Mouse (Mus musculus) hindbrain, embryonic 11.5 days (tissue): ENCODE results near the gene Mill2. TPM values are rescaled to one million over a fixed set of nuclear protein-coding genes. Genes with fewer than 3 reads are reported as not detected.

Source experiments
- ATAC-seq: fragments of 200-750 bp; cut with Nextera tagmentation; 2 replicates; pipeline ENCODE4 v1.8.0; 2017; ENCODE audit warnings: mild to moderate bottlenecking, moderate TSS enrichment, moderate library complexity; ENCODE audit not compliant: low FRiP score
- DNase-seq: peaks from one replicate; pipeline ENCODE4 v3.0.0-alpha.2; 2015; ENCODE audit warnings: low spot score
- H3K27ac ChIP-seq: fragments of 300-500 bp; sonication (generic); 2 replicates; pipeline ENCODE4 v1.5.1; 2014; ENCODE audit warnings: mild to moderate bottlenecking, low read depth, low read length
- H3K27me3 ChIP-seq: fragments of 300-500 bp; sonication (generic); 2 replicates; pipeline ENCODE4 v1.6.1; 2014; ENCODE audit warnings: mild to moderate bottlenecking, low read length, moderate library complexity, mixed read lengths; ENCODE audit not compliant: control insufficient read depth, insufficient read depth
- H3K36me3 ChIP-seq: fragments of 300-500 bp; sonication (generic); 2 replicates; pipeline ENCODE4 v1.6.1; 2014; ENCODE audit warnings: mild to moderate bottlenecking, low read length, moderate library complexity, mixed read lengths; ENCODE audit not compliant: control insufficient read depth, insufficient read depth
- H3K4me1 ChIP-seq: fragments of 300-500 bp; sonication (generic); replicated peaks from 2 replicates; pipeline ENCODE4 v1.6.1; 2014; ENCODE audit warnings: low read length, mixed read lengths; ENCODE audit not compliant: control insufficient read depth, insufficient read depth
- H3K4me2 ChIP-seq: fragments of 300-500 bp; sonication (generic); replicated peaks from 2 replicates; pipeline ENCODE4 v1.6.1; 2014; ENCODE audit warnings: mild to moderate bottlenecking, low read depth, low read length
- H3K4me3 ChIP-seq: fragments of 300-500 bp; sonication (generic); 2 replicates; pipeline ENCODE4 v1.5.1; 2014; ENCODE audit warnings: low read depth, low read length
- H3K9ac ChIP-seq: fragments of 300-500 bp; sonication (generic); 2 replicates; pipeline ENCODE4 v1.6.1; 2014; ENCODE audit warnings: low read depth, low read length
- H3K9me3 ChIP-seq: fragments of 300-500 bp; sonication (generic); 2 replicates; pipeline ENCODE4 v1.6.1; 2016; ENCODE audit warnings: low read length; ENCODE audit not compliant: control insufficient read depth
- WGBS: fragments of 180-500 bp; shearing (Covaris S2); extraction: QIAGEN DNeasy Blood & Tissue Kit; methylation state at CpG from one replicate; pipeline ENCODE4 v1.1.7; 2014; 5-methylcytosine and 5-hydroxymethylcytosine counted together
- polyA plus RNA-seq: library from polyadenylated mRNA; unstranded; fragments of >200 nt; fragmentation: Nextera tagmentation; extraction: Ambion mirVana; gene quantifications from 2 replicates; pipeline ENCODE4 v1.2.1, GENCODE M21; 2014

The Mill2 gene
- polyA plus RNA-seq, 1 experiment from 2014 or later = 0.48 TPM

DNA sequence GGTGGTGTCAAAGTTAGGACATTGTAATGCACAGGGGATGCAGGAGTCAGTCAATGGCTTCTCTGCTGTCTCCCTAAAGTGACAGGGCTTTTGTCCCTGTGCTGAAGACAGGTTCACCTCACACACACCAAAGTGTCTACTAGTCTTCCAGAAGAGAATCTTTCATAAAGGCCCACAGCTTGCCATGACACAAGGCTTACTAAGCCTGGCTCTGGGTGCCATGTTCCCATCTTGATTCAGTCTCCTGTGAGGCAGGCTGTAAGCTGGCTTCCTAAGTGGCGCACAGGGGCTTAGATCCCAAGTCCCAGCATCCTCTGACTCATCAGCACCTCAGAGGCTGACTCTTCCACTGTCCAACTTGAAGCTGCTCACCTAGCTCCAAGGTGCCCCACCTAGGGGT, 47.2 kb downstream of the Mill2 start:
- H3K27ac ChIP-seq = no peak overlapping the region
- no peaks in the 10 kb centered on the region for H3K9me3 ChIP-seq
- H3K27me3 ChIP-seq = no peaks in the 10 kb centered on the region
- H3K9ac ChIP-seq = no peak overlapping the region
- DNase-seq (no peak), ATAC-seq (no peak)
- H3K4me1 ChIP-seq = no peaks in the 10 kb centered on the region
- 94% methylated on average over 1 of the region's 1 CpGs for WGBS
- no peak overlapping the region for H3K4me3 ChIP-seq
- no peaks in the 10 kb centered on the region for H3K36me3 ChIP-seq
- H3K4me2 ChIP-seq = no peak overlapping the region

- Histone ChIP-seq H3K4me1 (peaks cover 5% of the 10 kb centered on the region; the same call in 1 of the 2 replicates), H3K4me2 (no peak overlapping the region), H3K4me3 (no peak overlapping the region), H3K27ac (no peak overlapping the region), H3K9ac (no peak overlapping the region), H3K36me3 (no peaks in the 10 kb centered on the region), H3K9me3 (no peaks in the 10 kb centered on the region), H3K27me3 (peaks cover 7% of the 10 kb centered on the region; the same call in 1 of the 2 replicates)
- no peak for DNase-seq
- WGBS = 91% methylated on average over 8 of the region's 8 CpGs
- ATAC-seq = no peak
These were observed 51.1 kb downstream of the Mill2 start for GRCm38 (mm10) chr7:18890848-18891247.

DNA sequence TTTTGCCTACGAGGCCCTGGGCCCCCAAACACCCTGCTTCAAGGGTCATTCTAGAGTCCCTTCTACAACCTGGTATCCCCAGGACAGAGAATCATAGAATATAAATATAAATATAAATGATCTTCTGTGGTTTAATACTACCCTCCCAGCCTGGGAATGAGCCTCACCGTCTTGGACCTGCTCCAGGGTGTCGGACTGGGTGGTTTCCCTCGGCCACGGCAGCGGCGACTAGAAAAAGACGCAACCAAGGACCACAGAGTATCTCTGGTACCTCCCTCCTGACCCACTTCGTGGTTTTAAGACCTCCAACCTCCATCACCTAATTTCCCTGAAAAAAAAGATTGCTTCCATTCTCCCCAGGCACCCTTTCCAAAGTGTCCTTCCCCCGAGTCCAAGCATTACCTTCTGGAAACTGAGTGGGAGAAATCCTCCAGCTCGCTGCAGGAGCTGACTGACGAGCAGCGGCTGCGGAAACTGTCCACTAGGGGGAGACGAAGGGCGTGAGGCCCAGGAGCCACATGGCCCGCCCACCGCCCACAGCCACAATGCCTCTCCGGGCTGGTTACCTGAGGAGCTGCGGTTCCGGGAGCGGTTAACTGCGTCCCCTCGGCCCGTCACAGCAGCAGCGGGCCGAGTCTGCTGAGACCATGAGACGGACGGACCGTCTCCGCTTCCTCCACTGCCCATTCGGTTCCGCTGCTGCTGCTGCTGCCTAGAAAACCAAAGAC, 52.3 kb downstream of the Mill2 start:
- no peaks in the 10 kb centered on the region for H3K9me3 ChIP-seq
- DNase-seq = peak; percentile 94
- 21% methylated on average over 33 of the region's 33 CpGs for WGBS
- peak overlapping the region; percentile 52 for H3K4me2 ChIP-seq
- peak overlapping the region; percentile 30 for H3K4me3 ChIP-seq
- peaks cover 5% of the 10 kb centered on the region; the same call in 1 of the 2 replicates for H3K4me1 ChIP-seq
- H3K27me3 ChIP-seq = peaks cover 7% of the 10 kb centered on the region; the same call in 1 of the 2 replicates
- peak; percentile 42 for ATAC-seq
- H3K36me3 ChIP-seq = no peaks in the 10 kb centered on the region
- no peak overlapping the region for H3K27ac ChIP-seq
- H3K9ac ChIP-seq = no peak overlapping the region; the same call in 1 of the 2 replicates

DNA sequence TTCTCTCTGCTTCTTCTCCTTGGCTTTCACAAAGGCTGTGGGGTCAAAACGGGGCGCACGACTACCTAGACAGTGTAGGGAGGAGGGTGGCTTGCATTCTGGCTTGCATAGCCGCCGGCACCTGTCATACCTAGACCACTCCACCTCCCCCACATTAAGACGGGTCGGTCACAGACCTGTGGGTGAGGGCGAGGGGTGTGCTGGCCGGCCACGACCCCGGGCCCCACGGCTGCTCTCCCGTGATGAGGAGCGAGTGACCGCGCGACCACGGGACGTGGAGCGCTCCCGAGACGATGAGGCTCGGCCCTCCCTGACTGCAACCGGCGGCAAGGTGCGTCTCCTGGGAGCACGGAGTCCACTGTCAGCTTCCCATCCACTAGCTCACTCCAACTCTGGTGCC, 53.2 kb downstream of the Mill2 start:
- Histone ChIP-seq H3K36me3 (no peaks in the 10 kb centered on the region), H3K27ac (no peak overlapping the region), H3K4me2 (peak overlapping the region; percentile 52; the same call in 1 of the 2 replicates), H3K27me3 (peaks cover 7% of the 10 kb centered on the region; the same call in 1 of the 2 replicates), H3K4me3 (0 out of 2 replicates have a peak overlapping the region, but pooled peaks have one; percentile 4), H3K9ac (no peak overlapping the region), H3K4me1 (peaks cover 5% of the 10 kb centered on the region; the same call in 1 of the 2 replicates), H3K9me3 (no peaks in the 10 kb centered on the region)
- DNase-seq (no peak), ATAC-seq (peak; percentile 28)
- 31% methylated on average over 27 of the region's 27 CpGs for WGBS

- 2% methylated on average over 41 of the region's 41 CpGs for WGBS
- Histone ChIP-seq H3K4me1 (peaks cover 5% of the 10 kb centered on the region; the same call in 1 of the 2 replicates), H3K27me3 (peaks cover 7% of the 10 kb centered on the region; the same call in 1 of the 2 replicates), H3K4me3 (peak overlapping the region; percentile 30), H3K9ac (peak overlapping the region; percentile 50), H3K4me2 (peak overlapping the region; percentile 65), H3K36me3 (no peaks in the 10 kb centered on the region), H3K9me3 (no peaks in the 10 kb centered on the region), H3K27ac (no peak overlapping the region)
- DNase-seq (peak; percentile 69), ATAC-seq (peak; percentile 41; the same call in 1 of the 2 replicates)
These were observed 54.1 kb downstream of the Mill2 start for GRCm38 (mm10) chr7:18893651-18894430.

- Histone ChIP-seq H3K9me3 (no peaks in the 10 kb centered on the region), H3K27me3 (peaks cover 7% of the 10 kb centered on the region; the same call in 1 of the 2 replicates), H3K27ac (no peak overlapping the region), H3K4me3 (no peak overlapping the region), H3K36me3 (no peaks in the 10 kb centered on the region), H3K4me2 (no peak overlapping the region), H3K4me1 (peaks cover 5% of the 10 kb centered on the region; the same call in 1 of the 2 replicates), H3K9ac (no peak overlapping the region)
- peak; percentile 68 for DNase-seq
- 42% methylated on average over 5 of the region's 5 CpGs for WGBS
- ATAC-seq = no peak
These were observed 56.8 kb downstream of the Mill2 start for GRCm38 (mm10) chr7:18896536-18896935.

DNA sequence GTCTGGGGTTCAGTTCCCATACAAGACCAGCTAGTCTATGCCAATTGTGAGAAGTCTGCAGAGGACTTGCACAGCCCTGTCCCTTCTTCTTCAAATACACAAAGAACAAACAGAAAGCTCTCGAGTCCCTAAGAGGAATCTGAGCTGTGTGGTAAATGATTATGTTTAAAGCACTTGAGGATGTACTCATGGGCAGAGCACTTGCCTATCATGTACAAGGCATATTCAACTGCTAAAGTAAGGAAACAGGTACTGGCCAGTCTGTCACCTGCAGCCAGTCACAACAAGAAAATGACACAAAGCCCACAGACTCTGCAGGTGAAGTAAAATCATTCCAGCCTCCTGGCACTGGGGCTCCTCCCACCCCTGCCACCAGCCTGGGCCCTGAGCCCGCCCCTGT, 60.7 kb downstream of the Mill2 start:
- no peak overlapping the region for H3K4me3 ChIP-seq
- no peak overlapping the region for H3K4me2 ChIP-seq
- ATAC-seq = no peak
- WGBS = 88% methylated on average over 2 of the region's 2 CpGs
- no peak overlapping the region for H3K9ac ChIP-seq
- H3K4me1 ChIP-seq = no peaks in the 10 kb centered on the region
- DNase-seq = no peak
- H3K36me3 ChIP-seq = no peaks in the 10 kb centered on the region
- no peaks in the 10 kb centered on the region for H3K27me3 ChIP-seq
- H3K9me3 ChIP-seq = no peaks in the 10 kb centered on the region
- H3K27ac ChIP-seq = no peak overlapping the region

DNA sequence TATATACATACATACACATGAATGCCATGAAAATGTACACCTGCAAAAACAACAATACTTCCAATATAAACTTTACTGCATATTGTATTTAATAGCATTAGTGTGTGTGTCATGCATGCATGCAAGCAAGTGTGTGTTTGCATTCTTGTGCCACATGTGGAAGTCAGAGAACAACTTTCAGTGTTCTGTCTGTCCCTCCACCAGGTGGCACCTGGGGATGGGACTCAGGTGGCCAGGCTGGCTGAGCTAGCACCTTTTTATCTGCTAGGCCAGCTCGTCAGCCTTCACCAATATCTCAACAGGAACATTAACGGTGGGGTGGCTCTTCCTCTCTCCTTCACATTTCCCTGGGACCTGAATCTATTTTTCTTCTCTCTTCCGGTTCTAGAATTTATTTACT, 62.7 kb downstream of the Mill2 start:
- H3K4me1 ChIP-seq = no peaks in the 10 kb centered on the region
- H3K27me3 ChIP-seq = no peaks in the 10 kb centered on the region
- H3K27ac ChIP-seq = no peak overlapping the region
- H3K4me2 ChIP-seq = no peak overlapping the region
- H3K4me3 ChIP-seq = no peak overlapping the region
- 77% methylated on average over 3 of the region's 3 CpGs for WGBS
- ATAC-seq = no peak
- H3K9me3 ChIP-seq = no peaks in the 10 kb centered on the region
- no peak for DNase-seq
- H3K9ac ChIP-seq = no peak overlapping the region
- no peaks in the 10 kb centered on the region for H3K36me3 ChIP-seq
